Mouse (Mus musculus) thymus, adult 2 months (tissue): ENCODE data around the gene Mtap. TPM values are rescaled to one million over a fixed set of nuclear protein-coding genes. Genes with fewer than 3 reads are reported as not detected.

Source experiments
- DNase-seq: peaks from one replicate; pipeline ENCODE4 v3.0.0; 2021
- H3K27ac ChIP-seq: fragments of 200-500 bp; 2 replicates; pipeline ENCODE4 v1.5.1; 2012; ENCODE audit warnings: low read length, control low read depth; ENCODE audit not compliant: control insufficient read depth, insufficient read depth
- H3K27me3 ChIP-seq: fragments of 200-500 bp; 2 replicates; pipeline ENCODE4 v1.6.1; 2012; ENCODE audit warnings: mild to moderate bottlenecking, low read length, moderate library complexity, mixed read lengths; ENCODE audit not compliant: control insufficient read depth, insufficient read depth
- H3K36me3 ChIP-seq: fragments of 200-500 bp; 2 replicates; pipeline ENCODE4 v1.6.1; 2012; ENCODE audit warnings: mild to moderate bottlenecking, low read length, moderate library complexity; ENCODE audit not compliant: control insufficient read depth, insufficient read depth
- H3K4me1 ChIP-seq: fragments of 200-500 bp; replicated peaks from 2 replicates; pipeline ENCODE4 v1.6.1; 2012; ENCODE audit warnings: low read length; ENCODE audit not compliant: control insufficient read depth, insufficient read depth
- H3K4me3 ChIP-seq: fragments of 200-500 bp; 2 replicates; pipeline ENCODE4 v1.5.1; 2012; ENCODE audit warnings: mild to moderate bottlenecking, low read length, control low read depth, moderate library complexity; ENCODE audit not compliant: control insufficient read depth, insufficient read depth
- CTCF ChIP-seq: fragments of 200-500 bp; IDR thresholded peaks from 2 replicates; pipeline ENCODE4 v1.5.1; 2012; ENCODE audit warnings: mild to moderate bottlenecking, control low read depth, low read length, moderate library complexity, borderline replicate concordance; ENCODE audit not compliant: control insufficient read depth, poor library complexity, insufficient read depth; ENCODE audit errors: extremely low read depth
- POLR2A ChIP-seq: fragments of 200-500 bp; IDR thresholded peaks from 2 replicates; pipeline ENCODE4 v1.6.1; 2012; ENCODE audit warnings: mild to moderate bottlenecking, low read length, control low read depth, moderate library complexity; ENCODE audit not compliant: control insufficient read depth, poor library complexity, insufficient read depth; ENCODE audit errors: extremely low read depth
- WGBS: fragments of 180-500 bp; shearing (Covaris S2); methylation state at CpG from one replicate; pipeline ENCODE4 v1.1.7; 2018; 5-methylcytosine and 5-hydroxymethylcytosine counted together
- polyA plus RNA-seq: library from polyadenylated mRNA; depleted of rRNA; stranded (reverse); fragments of >200 nt; gene quantifications from 2 replicates; pipeline ENCODE4 v1.2.3, GENCODE M21; 2012; rRNA removed

The Mtap gene
- polyA plus RNA-seq, 1 experiment: 6.7 TPM

DNA sequence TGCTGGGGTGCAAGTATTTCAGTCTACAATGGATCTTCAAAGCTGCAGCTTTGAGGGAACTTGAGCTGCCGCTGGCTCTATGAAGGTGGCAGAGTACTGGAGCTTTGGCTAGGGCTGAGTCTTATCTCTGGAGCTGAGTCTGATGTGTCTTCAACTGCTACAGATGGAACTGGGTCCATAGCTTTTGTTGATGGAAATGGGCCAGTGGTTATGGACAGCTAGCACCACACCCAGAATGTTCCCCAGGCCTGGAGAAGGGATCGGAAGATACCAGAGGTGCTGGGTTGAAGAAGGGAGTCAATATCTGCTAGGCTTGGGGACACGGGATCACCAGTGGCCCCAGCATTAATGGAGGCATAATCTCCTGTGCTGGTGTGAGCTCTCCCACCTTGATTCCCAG lies 45.6 kb downstream of the Mtap start:
- H3K27ac ChIP-seq: no peak overlapping the region
- no peaks in the 10 kb centered on the region for H3K4me1 ChIP-seq
- H3K4me3 ChIP-seq: no peak overlapping the region
- H3K36me3 ChIP-seq: peaks cover 24% of the 10 kb centered on the region; the same call in 1 of the 2 replicates
- WGBS: 97% methylated on average over 3 of the region's 3 CpGs
- no peak for TF ChIP-seq POLR2A
- no peak for TF ChIP-seq CTCF
- no peak for DNase-seq
- no peaks in the 10 kb centered on the region for H3K27me3 ChIP-seq

DNA sequence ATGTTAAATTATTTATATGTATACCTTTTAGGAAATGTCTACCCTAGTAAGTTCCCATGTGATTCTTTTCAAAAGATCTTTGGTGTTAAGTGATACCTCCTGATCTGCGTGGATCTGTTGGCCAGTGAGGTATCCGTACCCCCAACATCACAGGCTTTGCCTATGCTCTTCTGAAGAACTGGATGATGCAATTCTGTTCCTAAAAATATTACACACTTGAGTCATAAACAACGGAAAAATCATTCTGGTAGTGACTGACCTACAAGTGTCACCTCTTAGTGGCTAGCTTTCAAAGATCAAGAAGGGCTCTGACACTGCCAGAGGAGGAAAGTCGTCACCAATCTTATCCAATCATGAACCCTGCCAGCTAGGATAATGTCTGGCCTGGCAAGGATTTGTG lies 58.6 kb downstream of the Mtap start:
- TF ChIP-seq POLR2A (no peak), CTCF (no peak)
- 95% methylated on average over 4 of the region's 4 CpGs for WGBS
- Histone ChIP-seq H3K27me3 (no peaks in the 10 kb centered on the region), H3K36me3 (no peaks in the 10 kb centered on the region), H3K4me3 (no peak overlapping the region), H3K27ac (no peak overlapping the region), H3K4me1 (no peaks in the 10 kb centered on the region)
- DNase-seq: no peak

DNA sequence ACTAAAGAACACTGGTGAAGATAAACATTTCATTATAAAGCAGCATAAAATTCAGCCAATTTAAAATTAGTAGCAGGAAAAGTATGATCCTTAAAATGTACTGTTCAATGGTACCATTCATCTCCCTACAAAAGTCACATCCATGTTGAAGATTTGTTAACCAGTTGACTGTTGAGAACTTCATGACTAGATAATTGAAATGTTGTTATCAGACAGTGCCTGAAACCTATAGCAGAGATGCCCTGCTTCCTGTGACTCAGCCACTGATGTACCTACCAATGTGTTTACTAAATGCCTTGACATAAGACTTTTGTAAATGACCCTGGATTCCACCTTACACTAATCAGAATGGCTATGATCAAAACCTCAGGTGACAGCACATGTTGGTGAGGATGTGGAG lies 60.2 kb downstream of the Mtap start:
- Histone ChIP-seq H3K27me3 (no peaks in the 10 kb centered on the region), H3K4me1 (no peaks in the 10 kb centered on the region), H3K4me3 (no peak overlapping the region), H3K36me3 (no peaks in the 10 kb centered on the region), H3K27ac (no peak overlapping the region)
- DNase-seq: no peak
- TF ChIP-seq CTCF (no peak), POLR2A (no peak)

DNA sequence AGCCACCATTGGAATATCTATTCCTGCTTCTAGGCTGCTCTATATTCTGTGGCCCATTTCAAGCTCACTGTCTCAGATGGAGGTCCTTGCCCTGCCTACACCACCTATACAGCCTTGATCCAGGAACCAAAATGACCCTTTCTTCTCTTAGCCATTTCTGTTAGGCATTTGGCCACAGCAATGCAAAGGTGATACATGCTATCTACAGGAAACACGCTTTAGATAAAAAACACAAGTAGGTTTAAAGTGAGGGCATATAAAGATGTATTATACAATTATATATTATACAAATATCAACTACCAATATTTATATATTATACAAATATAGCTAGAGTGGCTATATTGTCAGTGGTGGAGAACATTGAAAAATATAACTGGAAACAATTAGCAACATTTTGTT lies 63.9 kb downstream of the Mtap start:
- Histone ChIP-seq H3K4me3 (no peak overlapping the region), H3K27ac (no peak overlapping the region), H3K4me1 (no peaks in the 10 kb centered on the region), H3K27me3 (no peaks in the 10 kb centered on the region), H3K36me3 (no peaks in the 10 kb centered on the region)
- DNase-seq: no peak
- 96% methylated on average over 1 of the region's 1 CpGs for WGBS
- no peak for TF ChIP-seq POLR2A
- TF ChIP-seq CTCF: no peak

DNA sequence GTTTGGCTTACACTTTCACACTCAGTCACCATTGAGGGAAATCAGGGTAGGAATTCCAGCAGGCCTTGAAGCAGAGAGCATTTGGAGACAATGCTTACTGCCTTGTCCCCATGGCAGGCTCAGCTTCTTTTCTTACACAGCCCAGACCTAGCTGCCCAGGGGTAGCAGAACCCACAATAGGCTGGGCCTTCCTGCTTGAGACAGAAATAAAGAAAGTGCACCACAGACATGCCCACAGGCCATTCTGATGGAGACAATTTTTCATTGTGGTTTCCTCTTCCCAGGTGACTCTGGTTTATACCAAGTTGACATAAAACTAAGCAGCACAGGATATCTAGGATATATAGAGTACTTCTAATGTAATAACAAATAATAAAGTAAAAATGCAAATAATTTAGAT lies 72.4 kb downstream of the Mtap start:
- no peak for DNase-seq
- no peaks in the 10 kb centered on the region for H3K27me3 ChIP-seq
- H3K4me1 ChIP-seq: no peaks in the 10 kb centered on the region
- H3K27ac ChIP-seq: no peak overlapping the region
- H3K4me3 ChIP-seq: no peak overlapping the region
- no peak for TF ChIP-seq POLR2A
- TF ChIP-seq CTCF: no peak
- no peaks in the 10 kb centered on the region for H3K36me3 ChIP-seq

DNA sequence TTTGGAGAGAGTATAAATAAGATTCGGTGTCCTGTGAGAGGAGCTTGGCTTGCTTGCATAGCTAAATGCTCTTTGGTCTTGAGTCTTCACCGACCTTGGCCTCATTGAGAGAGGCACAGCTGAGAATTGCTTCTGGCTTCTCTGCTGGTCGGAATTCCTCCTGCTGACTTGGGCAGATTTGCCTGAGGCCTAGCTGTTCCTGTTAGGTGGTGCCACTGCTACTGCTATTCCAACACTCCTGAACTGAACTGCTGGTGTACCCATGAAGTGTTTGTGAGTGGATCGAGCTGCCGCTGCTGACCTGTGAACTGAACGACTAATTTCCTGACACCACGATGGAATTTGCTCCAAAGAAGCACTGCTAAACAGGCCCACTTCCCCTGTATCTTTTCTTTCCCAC lies 73.4 kb downstream of the Mtap start:
- Histone ChIP-seq H3K27me3 (no peaks in the 10 kb centered on the region), H3K4me1 (no peaks in the 10 kb centered on the region), H3K36me3 (no peaks in the 10 kb centered on the region), H3K27ac (no peak overlapping the region), H3K4me3 (no peak overlapping the region)
- TF ChIP-seq POLR2A: no peak
- TF ChIP-seq CTCF: no peak
- WGBS: 81% methylated on average over 7 of the region's 7 CpGs
- DNase-seq: no peak

DNA sequence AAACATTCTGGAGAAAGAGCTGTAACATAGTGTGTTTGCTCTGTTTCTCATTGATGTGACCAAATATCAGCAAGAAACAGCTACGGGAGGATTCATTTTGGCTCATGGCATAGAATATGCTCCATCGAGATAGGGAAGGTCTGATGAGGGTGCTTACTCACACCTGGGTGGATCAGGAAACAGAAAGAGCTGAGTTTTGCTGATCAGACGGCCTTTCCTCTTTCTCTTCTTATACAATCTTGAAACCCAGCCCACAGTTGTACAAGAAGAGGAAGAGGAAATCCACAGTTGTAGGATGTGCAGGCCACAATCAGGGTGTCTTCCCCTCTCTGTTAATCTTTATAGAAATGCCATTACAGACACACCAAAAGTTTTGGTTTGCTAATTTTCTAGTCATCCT lies 75.3 kb downstream of the Mtap start:
- H3K27me3 ChIP-seq: no peaks in the 10 kb centered on the region
- TF ChIP-seq CTCF (no peak), POLR2A (no peak)
- WGBS: 7% methylated on average over 3 of the region's 3 CpGs
- no peak overlapping the region for H3K4me3 ChIP-seq
- no peak for DNase-seq
- no peak overlapping the region for H3K27ac ChIP-seq
- H3K36me3 ChIP-seq: no peaks in the 10 kb centered on the region
- no peaks in the 10 kb centered on the region for H3K4me1 ChIP-seq

Other genes starting within 250 kb of the Mtap start
- gene Cdkn2a, start 157.5 kb downstream of the Mtap start, polyA plus RNA-seq: 8.4 and 9.8 TPM in 2 replicates
- 8.1 and 9.7 TPM in 2 replicates for gene Cdkn2b, start 173.9 kb downstream of the Mtap start, polyA plus RNA-seq